Mouse (Mus musculus) heart, adult 2 months (tissue): Measurements from ENCODE around the gene Myo1h.

Experiments
- CTCF ChIP-seq: fragments of 200-600 bp; IDR thresholded peaks from 2 replicates; pipeline ENCODE4 v1.8.1; 2022; ENCODE audit warnings: antibody characterized with exemption, mild to moderate bottlenecking, moderate library complexity
- EP300 ChIP-seq: fragments of 200-500 bp; IDR thresholded peaks from 2 replicates; pipeline ENCODE4 v1.6.1; 2011; ENCODE audit warnings: low read depth, low read length, control low read depth; ENCODE audit not compliant: insufficient read depth

- TF ChIP-seq CTCF, result no peak
- TF ChIP-seq EP300, result no peak
These were observed 72.0 kb downstream of the Myo1h start for GRCm38 (mm10) chr5:114360968-114361367.
